Mouse (Mus musculus) gastrocnemius, adult 8-10 months (tissue): ENCODE measurements around the gene Acvr1b. TPM values are rescaled to one million over a fixed set of nuclear protein-coding genes. Genes with fewer than 3 reads are reported as not detected.

Experiments used
- DNase-seq, 2 experiments: peaks; one replicate each; pipeline ENCODE4 v3.0.0; 2022; ENCODE audit warnings: low spot score in 2 of 2
- total RNA-seq, 4 experiments: library from RNA; stranded (reverse); gene quantifications; 2 replicates each; pipeline ENCODE4 v1.2.4; 2022

Acvr1b gene
- 10 to 100 TPM; 33.0 to 44.0 (median 39.4) TPM for total RNA-seq

- peak; percentile 85 to 88 for DNase-seq
Measured at GRCm38 (mm10) chr15:101173421-101174211, at the start of gene Acvr1b. Gene Acvr1b (plus strand): TSS chr15:101174067.

- DNase-seq: no peak
Measured at GRCm38 (mm10) chr15:101125561-101125960, 48.3 kb upstream of the Acvr1b start.

GRCm38 (mm10) chr15:101126876-101127544 lies 46.9 kb upstream of the Acvr1b start:
- peak in 1 of 2 experiments; percentile 48 for DNase-seq

- peak in 1 of 2 experiments; percentile 51 for DNase-seq
Measured at GRCm38 (mm10) chr15:101128181-101129089, 45.4 kb upstream of the Acvr1b start, which contains the start of gene Acvrl1. Gene Acvrl1 (plus strand): TSS chr15:101128522.

DNA sequence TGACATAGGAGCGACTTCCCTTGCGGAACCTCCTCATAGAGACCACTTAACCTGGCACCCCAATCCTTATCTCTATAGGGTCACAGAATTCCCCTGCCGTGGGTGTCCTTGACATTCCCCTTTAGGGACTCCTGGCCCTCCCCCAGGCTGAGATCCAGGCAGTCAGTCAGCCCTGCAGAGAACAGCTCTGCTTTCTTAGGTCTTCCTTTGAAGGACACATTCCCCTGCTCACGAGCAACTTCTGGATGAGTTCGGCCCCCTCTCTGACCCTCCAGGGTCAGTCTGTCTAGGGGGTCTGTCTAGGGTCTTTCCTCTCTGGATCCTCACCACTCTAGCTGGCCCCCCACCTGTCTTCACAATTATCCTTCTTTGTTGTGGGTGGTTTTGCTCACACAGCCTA lies 44.5 kb upstream of the Acvr1b start:
- no peak for DNase-seq

- no peak for DNase-seq
Measured at GRCm38 (mm10) chr15:101131498-101131897, 42.4 kb upstream of the Acvr1b start.

DNA sequence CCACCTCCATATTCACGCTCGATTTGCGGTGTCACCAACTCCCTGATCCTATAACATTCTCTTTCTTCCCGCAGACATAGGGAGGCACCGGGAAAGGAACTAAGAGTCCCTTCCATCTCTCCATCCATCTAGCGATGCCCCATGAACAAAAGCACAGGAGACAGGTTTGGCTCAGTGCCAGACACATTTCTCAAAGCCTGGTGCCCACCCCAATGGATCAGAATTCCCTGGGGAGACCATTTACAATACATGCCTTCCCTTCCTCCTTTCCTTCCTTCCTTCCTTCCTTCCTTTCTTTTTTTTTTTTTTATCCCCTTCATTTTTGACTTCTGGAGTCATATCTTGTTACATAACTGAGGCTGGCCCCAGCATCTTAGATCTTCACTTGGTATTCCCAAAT lies 41.8 kb upstream of the Acvr1b start:
- no peak for DNase-seq

DNA sequence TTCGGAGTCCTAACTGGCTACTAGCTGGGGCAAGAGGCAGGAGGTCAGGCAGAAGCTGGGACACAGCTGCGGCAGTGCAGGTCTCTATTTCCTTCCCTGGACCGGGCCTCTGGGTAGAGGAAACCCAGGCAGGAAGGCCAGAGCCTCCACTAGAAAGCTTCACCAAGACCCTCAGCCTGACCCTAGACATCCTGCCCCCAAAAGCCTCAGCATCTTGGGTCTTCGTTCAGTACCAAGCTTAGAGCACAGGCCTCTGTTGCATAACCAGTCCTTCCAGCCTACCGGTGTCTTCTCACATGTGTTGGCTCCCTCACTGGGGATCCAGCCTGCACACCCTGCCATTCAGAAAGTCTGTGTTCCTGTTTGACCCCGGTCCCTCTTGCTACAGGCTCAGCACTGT lies 41.1 kb upstream of the Acvr1b start:
- DNase-seq: no peak

- no peak for DNase-seq
Measured at GRCm38 (mm10) chr15:101133993-101134704, 39.7 kb upstream of the Acvr1b start.

DNA sequence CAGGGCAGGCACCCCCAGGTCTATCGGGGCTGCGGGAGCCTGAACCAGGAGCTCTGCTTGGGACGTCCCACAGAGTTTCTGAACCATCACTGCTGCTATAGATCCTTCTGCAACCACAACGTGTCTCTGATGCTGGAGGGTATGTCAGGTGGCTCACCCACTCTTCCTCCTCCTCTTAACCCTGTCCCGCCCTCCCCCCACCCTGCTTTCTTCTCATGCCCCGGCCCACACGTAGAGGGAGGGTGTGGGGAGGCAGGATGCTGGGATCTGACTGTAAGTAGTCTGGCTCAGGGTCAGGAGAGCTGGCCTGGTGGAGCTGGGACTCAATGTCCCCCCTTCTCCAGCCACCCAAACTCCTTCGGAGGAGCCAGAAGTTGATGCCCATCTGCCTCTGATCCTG lies 38.5 kb upstream of the Acvr1b start:
- no peak for DNase-seq

- DNase-seq: no peak
Measured at GRCm38 (mm10) chr15:101137455-101137854, 36.4 kb upstream of the Acvr1b start.

DNA sequence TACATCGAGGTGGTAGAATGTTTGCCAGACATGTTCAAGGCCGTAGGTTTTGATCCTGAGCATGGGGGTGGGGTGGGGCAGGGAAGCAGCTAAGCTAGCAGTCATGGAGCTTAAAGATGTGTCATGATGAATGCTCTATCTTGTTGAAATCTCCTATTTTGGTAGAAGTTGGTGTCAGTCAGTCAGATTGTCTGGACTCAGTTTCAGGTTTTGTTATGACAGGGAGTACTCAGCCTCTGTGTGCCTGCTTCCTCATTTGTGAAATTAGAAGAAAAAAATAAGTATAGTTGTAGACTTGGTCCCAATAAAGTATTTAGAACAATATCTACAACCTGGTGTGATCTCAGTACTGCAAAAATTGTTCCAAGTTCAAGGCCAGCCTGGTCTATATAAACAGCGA lies 35.2 kb upstream of the Acvr1b start:
- no peak for DNase-seq

GRCm38 (mm10) chr15:101139885-101140284 lies 34.0 kb upstream of the Acvr1b start:
- peak; percentile 62 to 76 for DNase-seq

DNA sequence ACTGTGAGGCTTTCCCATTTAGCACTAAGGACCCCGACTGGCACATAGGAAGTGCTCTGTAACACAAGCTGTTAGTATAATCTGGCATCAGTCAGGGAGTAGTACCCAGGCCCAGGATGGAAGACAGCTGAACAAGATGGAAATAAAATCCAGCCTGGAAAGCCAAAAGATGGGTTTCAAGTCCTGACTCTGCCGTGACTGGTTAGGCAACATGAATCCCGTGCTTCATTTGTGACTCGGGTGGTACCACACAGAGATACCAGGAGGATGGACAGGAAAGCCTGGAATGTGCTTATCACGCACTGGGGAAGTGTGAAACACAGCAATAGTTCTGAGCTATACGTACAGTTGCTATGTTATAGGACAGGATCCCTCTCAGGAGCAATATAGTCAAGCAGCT lies 33.3 kb upstream of the Acvr1b start:
- DNase-seq: no peak

- peak in 1 of 2 experiments; percentile 47 for DNase-seq
Measured at GRCm38 (mm10) chr15:101141061-101141541, 32.8 kb upstream of the Acvr1b start.

GRCm38 (mm10) chr15:101142672-101143071 lies 31.2 kb upstream of the Acvr1b start:
- peak in 1 of 2 experiments; percentile 41 for DNase-seq

DNA sequence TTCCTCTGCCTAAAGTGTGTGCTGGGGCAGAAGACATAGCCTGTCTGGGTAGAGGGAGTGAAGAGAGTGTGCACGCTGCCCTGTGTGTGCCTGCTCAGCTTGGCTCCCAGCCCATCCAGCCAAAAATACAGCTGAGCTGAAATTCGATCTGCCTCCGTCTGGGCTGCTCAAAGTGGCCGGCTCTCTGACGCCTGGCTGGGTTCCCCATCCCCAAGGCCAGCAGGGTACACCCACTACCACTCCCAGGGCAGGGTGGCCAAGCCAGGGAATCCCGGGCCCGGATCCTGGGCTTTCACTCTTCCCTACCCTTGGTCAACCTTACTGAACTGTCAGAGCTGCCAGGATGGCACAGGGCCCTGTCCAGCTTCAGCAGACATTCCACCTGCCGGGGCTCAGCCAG lies 30.4 kb upstream of the Acvr1b start:
- peak; percentile 88 to 94 for DNase-seq

DNA sequence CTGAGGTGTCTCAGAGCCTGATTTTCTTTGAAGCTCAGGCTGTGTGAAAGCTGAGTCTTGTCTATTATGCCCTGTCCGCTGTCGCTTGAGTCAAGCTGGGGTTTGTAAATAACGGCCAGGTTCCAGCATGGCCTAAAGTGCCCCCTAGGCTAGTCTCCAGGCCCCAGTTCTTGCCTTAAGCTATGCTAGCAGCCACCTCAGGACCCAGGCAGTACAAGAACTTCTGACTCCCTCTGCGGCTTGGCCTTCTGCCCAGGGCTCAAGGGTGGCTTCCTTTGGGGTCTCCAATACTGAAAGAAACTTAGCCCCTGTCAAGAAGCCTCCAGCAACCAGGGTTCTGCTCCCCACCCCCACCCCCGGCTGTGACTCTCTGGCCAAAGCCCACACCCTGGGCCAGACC lies 29.7 kb upstream of the Acvr1b start:
- no peak for DNase-seq

GRCm38 (mm10) chr15:101144779-101145178 lies 29.1 kb upstream of the Acvr1b start:
- DNase-seq: no peak

DNA sequence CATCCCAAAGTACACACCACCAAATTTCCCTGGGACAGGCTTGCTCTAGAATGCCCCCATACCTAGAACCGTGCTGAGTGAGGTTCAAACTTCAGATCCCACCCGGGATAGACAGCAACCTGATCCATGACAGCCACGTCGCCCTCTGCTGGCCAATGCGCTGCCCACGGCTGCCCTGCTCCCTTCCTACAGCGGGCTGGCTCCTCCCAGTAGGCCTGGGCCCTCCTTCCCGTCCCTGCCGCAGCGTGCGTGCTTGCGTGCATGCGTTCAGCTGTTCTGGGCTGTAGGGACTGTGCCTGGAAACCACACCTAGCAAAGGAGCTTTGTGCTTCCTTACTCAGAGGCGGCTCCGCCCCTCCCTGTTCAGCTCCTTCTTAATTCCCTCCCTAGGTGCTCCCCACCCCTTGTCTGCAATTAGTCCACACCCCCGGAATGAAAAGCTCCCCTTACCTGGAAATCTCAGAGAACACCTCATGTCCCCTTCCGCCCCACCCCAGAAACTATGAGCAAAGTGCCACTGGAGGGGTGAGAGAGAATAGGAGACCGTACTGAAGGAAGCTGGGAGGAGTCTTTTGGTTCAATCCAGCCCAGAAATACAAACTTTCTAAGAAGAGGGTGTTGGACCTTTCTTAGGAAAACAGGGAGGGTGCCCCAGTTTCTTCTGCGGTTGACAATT lies 28.3 kb upstream of the Acvr1b start:
- DNase-seq: peak; percentile 97
